8 mouse cellular contexts compared by ENCODE assay signal in genomic region chr2:148580286-148580966, GRCm38 (mm10).
DNase-seq lines count a peak whose midpoint lies in the region; ATAC-seq and TF ChIP-seq lines count a peak whose summit lies in the region.

No protein-coding gene starts in this region.

- DNase-seq in heart, adult 2 months: no peak
- DNase-seq in cerebellum, postnatal 10 days: peak; percentile 65 to 72
- DNase-seq in heart, postnatal 4 days: peak; percentile 52
- DNase-seq in left cerebral cortex, postnatal 36 days (ENCODE audit: low spot score in 2 of 2): peak; percentile 9 to 13
- no peak for DNase-seq in T-cell, adult 2 months (ENCODE audit: low spot score)

- WGBS in heart, adult 2 months: 33% methylated on average over 7 of the region's 7 CpGs
- 35% methylated on average over 7 of the region's 7 CpGs for WGBS in heart, embryonic 12.5 days
- WGBS in neural tube, embryonic 13.5 days: 35% methylated on average over 7 of the region's 7 CpGs

- H3K9ac ChIP-seq in heart, adult 2 months (ENCODE audit: low read depth, low read length): no peak overlapping the region
- H3K9ac ChIP-seq in heart, embryonic 12.5 days: no peak overlapping the region
- no peak overlapping the region for H3K9ac ChIP-seq in neural tube, embryonic 13.5 days

- H3K27me3 ChIP-seq in heart, adult 2 months (ENCODE audit: control insufficient read depth, insufficient read depth, low read length): no peaks in the 10 kb centered on the region
- peaks cover 2% of the 10 kb centered on the region; the same call in 1 of the 2 replicates for H3K27me3 ChIP-seq in heart, embryonic 12.5 days (replicated peaks)
- H3K27me3 ChIP-seq in E14TG2a.4 (ENCODE audit: insufficient read depth, low read length): no peaks in the 10 kb centered on the region
- H3K27me3 ChIP-seq in neural tube, embryonic 13.5 days: no peaks in the 10 kb centered on the region

- H3K4me1 ChIP-seq in heart, adult 2 months (ENCODE audit: control insufficient read depth, insufficient read depth, low read length): no peaks in the 10 kb centered on the region
- H3K4me1 ChIP-seq in heart, embryonic 12.5 days (replicated peaks): no peaks in the 10 kb centered on the region
- no peaks in the 10 kb centered on the region for H3K4me1 ChIP-seq in E14TG2a.4 (replicated peaks; ENCODE audit: low read depth, low read length)
- H3K4me1 ChIP-seq in neural tube, embryonic 13.5 days (replicated peaks): no peaks in the 10 kb centered on the region

- H3K27ac ChIP-seq in heart, adult 2 months: no peak overlapping the region
- no peak overlapping the region for H3K27ac ChIP-seq in heart, embryonic 12.5 days (ENCODE audit: poor library complexity, severe bottlenecking)
- no peak overlapping the region for H3K27ac ChIP-seq in neural tube, embryonic 13.5 days (replicated peaks)

- no peaks in the 10 kb centered on the region for H3K79me2 ChIP-seq in heart, adult 2 months (replicated peaks; ENCODE audit: control insufficient read depth, insufficient read depth, low read length)

- TF ChIP-seq POLR2A in heart, adult 2 months (IDR thresholded peaks at IDR 0.05; ENCODE audit: insufficient read depth, low read depth, low read length): no peak

- peak; percentile 92 for TF ChIP-seq CTCF in heart, adult 2 months (IDR thresholded peaks at IDR 0.05)
- peak; percentile 38 for TF ChIP-seq CTCF in E14TG2a.4 (conservative IDR thresholded peaks at IDR 0.05; ENCODE audit: low read length)

- H3K4me2 ChIP-seq in heart, embryonic 12.5 days: no peak overlapping the region
- H3K4me2 ChIP-seq in neural tube, embryonic 13.5 days: no peak overlapping the region

- intact Hi-C loops in heart, adult 2 months (cut with DNase I): loop anchor here (2.0 to 10.0 kb wide), 3 partner anchors 74 to 776 kb away; no protein-coding TSS in a partner anchor
- intact Hi-C loops in left cerebral cortex, postnatal 36 days (cut with DNase I): loop anchor here (2.0 to 5.0 kb wide), 2 partner anchors 72 to 460 kb away; no protein-coding TSS in a partner anchor

- H3K36me3 ChIP-seq in heart, adult 2 months (ENCODE audit: control insufficient read depth, insufficient read depth, low read length): no peaks in the 10 kb centered on the region
- no peaks in the 10 kb centered on the region for H3K36me3 ChIP-seq in heart, embryonic 12.5 days
- H3K36me3 ChIP-seq in E14TG2a.4 (ENCODE audit: insufficient read depth, low read length): no peaks in the 10 kb centered on the region
- no peaks in the 10 kb centered on the region for H3K36me3 ChIP-seq in neural tube, embryonic 13.5 days

- no peaks in the 10 kb centered on the region for H3K9me3 ChIP-seq in heart, embryonic 12.5 days (replicated peaks)
- H3K9me3 ChIP-seq in E14TG2a.4 (ENCODE audit: low read length): no peaks in the 10 kb centered on the region
- no peaks in the 10 kb centered on the region for H3K9me3 ChIP-seq in neural tube, embryonic 13.5 days

- ATAC-seq in heart, embryonic 12.5 days (ENCODE audit: insufficient number of reproducible peaks, low FRiP score): no peak; the same call in 1 of the 2 replicates
- peak; percentile 81 for ATAC-seq in neural tube, embryonic 13.5 days (ENCODE audit: low read depth)

- TF ChIP-seq EP300 in heart, adult 2 months (IDR thresholded peaks at IDR 0.05; ENCODE audit: insufficient read depth, low read depth, low read length): 0 out of 2 replicates have a peak, but pooled peaks have one; percentile 28

- H3K4me3 ChIP-seq in heart, adult 2 months: no peak overlapping the region
- no peak overlapping the region for H3K4me3 ChIP-seq in heart, embryonic 12.5 days
- H3K4me3 ChIP-seq in E14TG2a.4 (replicated peaks; ENCODE audit: low read length): no peak overlapping the region
- no peak overlapping the region for H3K4me3 ChIP-seq in neural tube, embryonic 13.5 days

Comparison
In these comparisons a context has a peak if more than half of its experiments do, and no peak if none do; other contexts are left out.
1. DNase-seq: peak in cerebellum, postnatal 10 days (2 of 2), heart, postnatal 4 days (single experiment) and left cerebral cortex, postnatal 36 days (2 of 2); none in heart, adult 2 months (0 of 2) and T-cell, adult 2 months (single experiment).